Mouse (Mus musculus) yolk sac, embryonic 10.5 days (tissue): Measurements from ENCODE around the gene Dhfr.
A peak's percentile ranks its signal among the peaks of the same experiment; 100 is the strongest.
"Not testable (repeated sequence)": the region's sequence is repeated elsewhere in the genome, so short reads cannot be mapped to it uniquely, and the experiment has no call there.

Source experiments
- DNase-seq: peaks from one replicate; pipeline ENCODE4 v3.0.0-alpha.2; 2017; ENCODE audit warnings: low spot score

The Dhfr gene

DNA sequence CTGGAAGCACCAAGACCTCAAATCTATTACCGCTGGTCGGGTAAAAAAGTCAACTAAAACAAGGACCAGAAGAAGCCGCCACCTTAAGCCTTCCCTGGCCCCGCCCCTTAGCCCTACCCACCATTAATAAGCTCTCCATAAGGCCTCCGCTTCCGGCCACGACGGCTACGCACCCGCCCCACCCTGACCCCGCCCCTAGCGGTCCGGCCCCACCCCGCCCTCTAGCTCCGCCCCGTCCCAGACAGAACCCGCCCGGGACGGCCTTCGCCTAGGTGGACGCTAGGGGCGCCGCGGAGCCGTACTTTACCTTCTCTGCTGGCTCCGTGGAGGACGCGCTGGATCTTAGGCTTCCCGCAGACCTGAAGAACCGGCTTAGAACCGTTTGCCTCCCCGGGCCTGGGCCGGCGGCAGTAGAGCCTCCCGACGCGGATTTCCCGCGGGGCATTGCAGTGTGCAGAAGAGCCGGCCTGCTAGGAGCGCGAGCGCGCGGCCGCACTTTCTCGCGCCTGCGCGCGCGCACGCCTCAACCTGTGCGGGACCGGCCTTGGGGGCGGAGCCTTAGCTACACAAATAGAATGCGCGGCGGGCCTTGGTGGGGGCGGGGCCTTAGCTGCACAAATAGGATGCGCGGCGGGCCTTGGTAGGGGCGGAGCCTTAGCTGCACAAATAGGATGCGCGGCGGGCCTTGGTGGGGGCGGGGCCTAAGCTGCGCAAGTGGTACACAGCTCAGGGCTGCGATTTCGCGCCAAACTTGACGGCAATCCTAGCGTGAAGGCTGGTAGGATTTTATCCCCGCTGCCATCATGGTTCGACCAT lies at the start of gene Dhfr, which contains the start of gene Msh3:
Dhfr (plus strand) TSS at position 271 of the 816 bp plus-strand sequence.
Msh3 (minus strand) TSS at position 548 of the 816 bp plus-strand sequence.
- DNase-seq = peak; percentile 99

DNA sequence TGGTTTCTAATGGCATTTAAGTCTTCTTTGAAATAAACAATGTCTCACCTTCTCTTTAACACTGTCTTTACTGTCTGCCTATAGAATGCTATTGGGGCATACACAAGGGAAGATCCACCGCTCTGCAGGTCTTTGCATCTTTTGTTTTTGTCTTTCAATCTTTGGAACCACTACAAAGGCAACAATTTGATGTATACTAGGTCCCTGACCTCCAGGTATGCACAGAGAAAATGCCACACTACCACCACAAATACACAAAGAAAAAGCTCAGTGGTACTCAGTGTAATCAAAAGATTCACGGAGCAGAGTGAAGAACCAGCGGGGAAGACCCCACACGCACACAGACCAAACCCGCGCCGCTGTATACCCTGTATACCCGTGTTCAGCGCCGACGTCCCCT lies 48.8 kb upstream of the Dhfr start, which contains the start of gene Gm20379:
Gm20379 (plus strand) TSS at position 301 of the 400 bp plus-strand sequence.
- DNase-seq = no peak

DNA sequence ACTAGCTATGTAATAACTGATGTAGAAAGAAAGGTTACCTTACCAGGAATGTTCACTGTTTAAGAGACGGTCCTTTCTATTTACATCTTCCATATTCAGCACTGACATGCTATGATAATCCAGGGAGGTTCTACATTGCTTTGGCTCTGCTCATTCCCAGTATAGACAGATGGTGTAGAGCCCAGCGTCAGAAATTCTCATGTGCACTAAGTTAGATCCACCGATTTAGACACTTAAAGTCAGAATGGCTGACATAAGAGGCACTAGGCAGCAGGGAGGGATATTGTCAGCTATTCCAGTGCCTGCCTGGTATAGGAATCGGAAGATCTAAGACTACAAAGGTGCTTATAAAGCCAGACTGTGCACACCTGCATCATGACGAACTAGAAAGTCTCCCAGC lies 39.9 kb upstream of the Dhfr start:
- DNase-seq = no peak

DNA sequence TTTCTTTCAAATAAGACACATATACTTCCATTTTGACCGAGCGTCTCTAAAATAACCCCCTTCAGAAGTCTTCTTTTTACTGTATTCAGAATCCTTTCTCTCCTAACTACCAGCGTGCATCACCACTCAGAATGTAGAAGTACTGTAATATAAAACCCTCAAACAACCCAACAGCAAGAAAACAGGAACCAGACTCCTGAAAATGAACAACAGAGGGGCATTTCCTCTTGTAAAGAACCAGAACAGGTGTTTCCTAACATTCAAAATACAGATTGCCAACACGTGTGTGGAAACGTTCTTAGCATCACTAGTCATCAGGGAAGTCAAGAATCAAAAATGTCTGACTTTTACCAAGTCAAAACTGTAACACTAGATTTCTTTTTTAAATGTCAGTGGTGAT lies 33.8 kb upstream of the Dhfr start:
- DNase-seq = no peak

DNA sequence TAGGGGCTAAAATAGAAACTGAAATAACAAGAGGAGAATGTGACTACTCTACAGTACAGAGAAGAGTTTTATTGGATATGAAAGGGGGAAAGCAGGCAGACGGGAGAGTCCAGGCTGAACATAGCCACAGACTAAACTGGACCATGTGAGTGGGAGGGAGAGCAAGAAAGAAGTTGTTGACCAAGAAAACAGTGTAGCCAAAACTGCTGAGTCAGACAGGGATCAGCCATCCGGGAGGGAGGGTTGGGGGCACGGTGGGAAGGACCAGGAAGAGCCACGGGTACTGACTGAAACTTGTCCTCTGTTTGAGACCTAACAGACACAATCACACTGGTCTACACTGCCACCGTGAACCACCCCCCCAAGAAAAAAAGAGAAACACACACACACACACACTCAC lies 28.5 kb upstream of the Dhfr start:
- no peak for DNase-seq

DNA sequence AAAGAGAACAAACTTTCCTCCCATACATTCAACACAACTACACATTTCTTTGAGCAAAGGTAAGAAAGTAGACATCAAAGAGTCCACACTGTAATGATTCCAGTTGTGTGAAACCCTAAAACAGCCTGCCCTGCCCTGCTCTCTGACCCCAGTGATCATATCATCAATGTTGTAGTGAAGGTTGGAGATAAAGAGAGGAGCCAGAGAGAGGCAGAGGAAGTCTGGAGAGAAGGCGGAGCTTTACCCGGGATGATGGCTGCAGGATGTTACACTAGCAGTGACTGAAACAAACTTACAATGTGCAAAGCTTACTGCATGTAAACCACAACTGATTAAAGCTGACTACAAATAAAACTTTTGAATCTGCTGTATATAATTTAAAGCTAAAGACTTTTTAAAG lies 26.5 kb upstream of the Dhfr start:
- no peak for DNase-seq

DNA sequence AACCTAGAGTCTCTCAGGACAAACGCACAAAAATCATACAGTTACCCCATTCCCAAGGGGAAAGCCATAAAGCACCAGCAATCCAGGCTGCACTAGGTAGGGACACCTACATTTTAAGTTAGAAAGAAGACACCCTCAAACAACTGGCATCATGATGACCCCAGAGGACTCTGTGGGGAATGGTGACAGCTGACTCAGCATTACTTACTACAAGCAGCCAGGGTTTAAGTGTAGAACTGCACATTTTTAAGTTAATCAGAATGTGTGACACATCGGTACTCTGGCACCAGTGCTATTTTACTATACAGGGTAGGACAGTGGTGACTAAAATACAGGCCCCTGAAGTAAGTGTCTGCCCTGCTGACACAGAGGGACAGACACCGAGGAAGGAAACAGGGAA lies 23.9 kb upstream of the Dhfr start:
- DNase-seq = no peak

DNA sequence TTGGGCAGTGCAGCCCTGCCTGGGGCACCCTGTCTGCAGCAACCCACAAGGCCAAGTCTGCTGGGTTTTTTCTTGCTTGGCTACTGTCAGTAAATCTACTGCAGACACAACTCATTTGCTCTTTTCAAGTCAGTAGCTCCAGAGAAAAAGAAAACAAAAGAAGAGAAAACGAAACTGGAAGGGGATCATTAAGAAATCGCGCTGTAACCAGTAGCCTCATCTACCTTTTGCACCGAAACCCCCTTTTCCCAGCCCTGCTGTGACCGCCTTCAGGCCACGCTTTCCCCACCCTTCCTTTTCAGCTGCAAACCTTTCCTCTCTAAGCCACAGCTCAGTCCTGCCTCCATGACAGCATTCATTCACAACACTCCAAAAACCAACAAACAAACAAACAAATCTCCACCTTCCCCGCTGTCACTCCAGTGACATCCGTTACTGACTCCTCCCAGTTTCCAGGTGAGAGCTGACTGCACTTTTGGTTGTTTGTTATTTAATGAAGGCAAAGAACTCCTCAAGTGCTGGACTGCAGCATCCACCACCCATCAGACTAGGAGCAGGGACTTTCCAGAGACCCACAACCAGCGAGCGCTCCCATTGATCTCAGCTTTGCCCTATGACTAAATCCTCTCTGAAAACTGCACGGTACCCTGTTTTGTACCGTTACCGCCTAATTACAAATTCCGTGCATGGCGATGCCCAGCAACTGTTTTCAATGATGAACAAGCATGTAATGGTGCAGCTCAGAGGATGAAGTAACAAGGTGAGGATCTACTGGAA lies 22.2 kb upstream of the Dhfr start:
- DNase-seq = no peak

DNA sequence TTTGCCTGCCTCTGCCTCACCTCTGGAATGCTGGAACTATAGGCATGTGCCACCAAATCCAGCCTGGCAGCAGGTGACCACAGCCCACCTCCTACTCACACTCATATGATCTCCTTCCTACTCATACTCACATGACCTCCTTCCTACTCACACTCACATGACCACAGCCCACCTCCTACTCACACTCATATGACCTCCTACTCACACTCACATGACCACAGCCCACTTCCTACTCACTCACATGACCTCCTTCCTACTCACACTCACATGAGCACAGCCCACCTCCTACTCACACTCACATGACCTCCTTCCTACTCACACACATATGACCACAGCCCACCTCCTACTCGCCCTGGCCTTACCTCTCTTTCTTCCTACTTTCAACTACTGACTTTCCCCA lies 17.7 kb upstream of the Dhfr start:
- no peak for DNase-seq

DNA sequence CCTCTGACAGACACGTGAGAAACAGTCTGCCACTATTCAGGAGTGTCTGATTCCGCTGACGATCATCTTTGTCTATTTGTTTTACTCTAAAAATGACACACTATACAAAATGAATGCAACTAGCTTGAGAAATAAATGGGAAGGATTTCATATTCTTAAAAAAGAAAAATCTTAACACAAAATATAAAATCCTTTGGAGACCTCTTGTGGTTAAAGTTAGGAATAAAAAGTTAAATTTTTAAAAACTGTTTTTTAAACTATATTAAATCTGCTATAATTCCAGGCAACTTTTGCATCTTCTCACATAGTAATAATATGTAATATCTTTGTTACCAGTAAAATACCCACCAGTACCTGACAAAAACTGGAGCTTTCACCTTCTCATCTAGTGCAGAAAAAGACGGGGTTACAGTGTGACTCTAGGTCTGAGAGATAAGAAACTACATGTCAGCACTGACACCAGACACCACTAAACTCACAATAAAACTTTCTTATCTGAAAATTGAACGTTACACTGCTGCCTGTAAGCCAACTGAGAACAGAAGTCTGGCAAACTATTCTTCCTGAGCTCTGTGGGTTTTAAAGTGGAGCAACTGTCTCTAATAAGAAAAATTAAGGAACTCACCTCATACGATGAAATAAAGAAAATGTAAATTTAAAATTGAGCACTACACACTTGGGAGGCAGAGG lies 16.6 kb upstream of the Dhfr start:
- no peak for DNase-seq

DNA sequence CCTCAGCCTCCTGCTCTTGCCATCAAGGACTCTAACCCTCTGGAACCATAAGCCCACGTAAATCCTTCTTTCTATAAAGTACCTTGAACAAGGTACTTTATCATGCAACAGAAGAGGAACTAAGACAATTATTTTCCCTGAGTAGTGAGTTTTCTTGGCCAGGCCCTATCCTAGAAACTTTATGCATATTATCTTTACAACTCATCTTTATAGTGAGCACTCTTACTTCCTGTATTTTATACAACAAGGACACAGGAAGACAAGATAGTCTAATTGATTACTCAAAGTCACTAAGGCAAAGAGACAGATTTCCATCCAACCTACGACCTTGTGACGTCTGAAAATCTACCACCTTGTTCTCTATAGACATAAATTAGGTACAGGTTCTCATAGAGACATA lies 14.7 kb upstream of the Dhfr start:
- DNase-seq = no peak

DNA sequence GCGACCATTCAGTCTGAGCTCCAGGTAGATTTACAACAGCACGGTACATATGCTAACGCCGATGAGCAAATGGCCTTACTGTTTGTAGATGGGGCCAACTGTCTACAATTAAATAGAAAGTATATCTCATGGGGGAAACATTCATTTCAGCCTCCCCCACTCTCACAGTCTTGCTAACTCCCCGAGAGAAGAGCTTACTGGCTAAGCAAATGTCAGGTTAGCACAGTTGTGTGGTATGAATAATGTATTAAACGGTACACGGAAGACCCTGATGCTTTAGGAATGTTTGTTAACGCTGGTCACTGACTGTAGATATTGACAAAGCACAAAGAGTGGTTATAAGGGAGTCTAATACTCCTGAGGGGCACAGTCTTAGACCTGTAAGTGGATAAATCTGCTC lies 10.5 kb upstream of the Dhfr start:
- DNase-seq = no peak

DNA sequence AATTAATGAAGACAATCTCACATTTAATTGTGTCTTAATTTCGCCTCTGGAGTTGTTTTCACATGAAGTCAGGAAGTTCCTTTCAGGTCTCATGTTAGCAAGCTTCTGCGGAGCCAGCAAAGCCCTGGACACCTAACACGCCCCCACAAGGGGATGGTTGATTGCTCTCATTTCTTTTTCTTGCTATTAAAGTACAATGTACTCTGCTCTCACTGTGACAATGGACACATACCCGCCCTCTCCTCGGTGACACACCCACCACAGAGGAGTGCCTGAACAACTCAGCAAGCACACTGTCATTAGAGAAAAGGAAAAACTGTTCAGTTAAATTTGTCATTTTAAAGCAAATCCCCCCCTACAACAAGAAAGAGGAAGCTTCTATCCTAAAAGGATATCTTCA lies 8.2 kb upstream of the Dhfr start:
- no peak for DNase-seq

DNA sequence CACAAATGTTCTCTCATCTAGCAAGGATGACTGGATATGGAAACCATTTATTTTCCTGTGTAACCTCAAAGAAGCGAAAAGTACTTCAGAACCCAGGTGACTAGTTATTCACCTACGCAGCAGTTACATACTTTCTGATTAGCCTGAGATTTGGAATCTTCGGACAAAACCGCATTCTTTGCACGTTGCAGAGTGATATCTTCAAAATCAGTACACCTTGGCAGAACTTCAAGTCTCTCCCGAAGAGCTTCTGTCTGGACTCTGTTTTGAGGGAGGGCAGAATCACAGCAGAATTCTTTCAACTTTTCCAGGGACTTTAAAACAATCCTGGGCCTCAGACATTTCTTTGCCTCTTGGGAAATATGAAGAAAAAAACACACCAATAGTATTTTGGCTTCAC lies 3.4 kb upstream of the Dhfr start:
- DNase-seq = no peak

DNA sequence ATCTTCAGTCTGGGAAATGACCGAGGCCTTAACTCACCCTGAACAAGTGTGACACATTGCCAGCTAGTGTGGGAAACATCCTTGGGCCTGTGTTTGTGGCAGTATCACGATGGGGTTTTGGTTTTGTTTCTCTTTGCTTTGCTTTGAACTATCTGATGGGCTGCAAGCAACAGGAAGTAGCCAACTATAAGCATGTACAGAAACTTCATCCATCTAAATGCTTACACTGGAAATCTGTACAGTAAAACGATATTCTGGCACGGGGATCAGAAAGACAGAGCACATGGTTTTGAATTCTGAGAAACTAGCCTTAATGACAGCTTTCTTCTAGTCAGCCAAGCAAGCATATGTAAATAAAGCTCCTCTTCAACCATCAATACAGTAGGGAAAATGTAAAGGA lies 570 bp upstream of the Dhfr start:
- DNase-seq = no peak

DNA sequence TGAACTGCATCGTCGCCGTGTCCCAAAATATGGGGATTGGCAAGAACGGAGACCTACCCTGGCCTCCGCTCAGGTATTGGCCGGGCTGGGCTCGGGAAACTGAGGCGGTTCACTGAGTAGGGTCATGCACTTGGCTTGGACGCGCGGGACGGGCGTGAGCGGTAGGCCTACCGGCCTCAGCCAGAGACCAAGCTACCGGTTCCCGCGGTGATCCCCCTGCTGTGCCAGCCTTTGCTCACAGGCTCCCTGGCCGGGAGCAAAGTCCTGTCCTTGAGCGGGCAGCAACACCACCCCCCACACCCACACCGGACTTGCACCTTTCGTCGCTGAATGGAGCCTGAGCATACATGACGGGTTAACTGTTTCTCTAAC lies 732 bp downstream of the Dhfr start:
- DNase-seq = no peak

DNA sequence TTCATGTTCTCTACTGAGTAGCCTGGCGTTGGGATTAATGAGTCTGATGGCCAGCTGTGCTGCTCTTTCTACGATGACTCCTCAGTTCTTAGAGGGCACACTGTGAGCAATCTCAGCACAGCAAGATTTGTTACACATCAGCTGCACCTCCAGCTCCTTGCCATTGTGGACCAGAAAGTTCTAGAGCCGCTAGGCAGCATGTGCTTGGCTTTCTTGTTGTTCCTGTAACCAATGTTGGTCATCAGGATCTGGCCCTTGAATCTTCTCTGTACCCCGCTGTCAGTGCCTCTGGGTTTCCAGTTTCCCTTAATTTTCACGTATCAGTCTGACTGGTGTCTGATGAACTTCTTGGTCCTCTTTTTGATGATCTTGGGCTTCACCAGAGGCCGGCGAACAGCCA lies 1.9 kb downstream of the Dhfr start:
- no peak for DNase-seq

DNA sequence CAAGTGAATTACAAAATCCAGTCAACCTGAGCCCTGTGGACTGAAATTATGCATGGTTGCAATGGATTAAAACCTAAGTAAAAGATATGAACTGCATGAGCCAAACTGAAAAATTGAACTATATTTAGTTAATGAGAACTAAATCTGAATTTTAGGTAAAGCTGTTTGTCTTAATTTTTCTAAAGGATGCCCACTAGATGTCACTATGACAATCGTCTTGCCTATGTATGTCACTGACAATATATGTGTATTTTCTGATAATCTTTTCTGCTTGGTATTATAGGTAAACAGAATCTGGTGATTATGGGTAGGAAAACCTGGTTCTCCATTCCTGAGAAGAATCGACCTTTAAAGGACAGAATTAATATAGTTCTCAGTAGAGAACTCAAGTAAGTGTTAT lies 3.1 kb downstream of the Dhfr start:
- no peak for DNase-seq

DNA sequence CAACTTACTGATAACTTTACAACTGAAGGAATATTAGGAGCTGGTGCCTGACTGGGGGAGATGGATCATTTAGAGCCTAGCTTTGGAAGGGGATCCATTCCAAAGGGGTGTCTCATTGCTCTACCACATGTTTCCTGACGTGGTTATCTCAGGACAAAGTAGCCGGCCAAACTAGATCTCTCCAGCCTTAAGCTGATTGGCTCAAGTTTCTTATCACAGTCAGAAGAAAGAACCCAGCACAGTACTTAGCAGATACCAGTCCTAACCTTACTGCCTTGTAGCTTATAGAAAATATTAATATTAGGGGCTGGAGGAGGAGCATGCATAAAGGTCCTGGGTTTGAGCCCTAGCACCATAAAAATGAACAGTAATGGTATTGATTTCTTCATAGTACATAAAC lies 7.1 kb downstream of the Dhfr start:
- DNase-seq = no peak

DNA sequence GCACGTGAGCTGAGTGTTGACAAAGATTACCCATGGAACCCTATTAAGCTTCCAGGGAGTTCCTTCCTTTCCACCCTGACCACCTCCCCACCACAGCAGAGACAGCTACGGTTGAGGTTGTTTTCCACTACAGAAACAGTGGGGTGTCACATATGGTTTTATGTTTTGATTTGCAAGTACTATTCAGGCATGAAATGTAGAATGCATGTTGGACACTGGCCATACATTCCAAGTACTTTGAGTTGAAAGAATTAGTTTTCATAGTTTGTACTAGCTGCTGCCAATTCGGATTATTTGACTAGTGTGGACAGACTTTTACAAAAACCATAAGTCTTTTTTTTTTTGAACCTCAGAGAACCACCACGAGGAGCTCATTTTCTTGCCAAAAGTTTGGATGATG lies 10.8 kb downstream of the Dhfr start:
- DNase-seq = no peak

DNA sequence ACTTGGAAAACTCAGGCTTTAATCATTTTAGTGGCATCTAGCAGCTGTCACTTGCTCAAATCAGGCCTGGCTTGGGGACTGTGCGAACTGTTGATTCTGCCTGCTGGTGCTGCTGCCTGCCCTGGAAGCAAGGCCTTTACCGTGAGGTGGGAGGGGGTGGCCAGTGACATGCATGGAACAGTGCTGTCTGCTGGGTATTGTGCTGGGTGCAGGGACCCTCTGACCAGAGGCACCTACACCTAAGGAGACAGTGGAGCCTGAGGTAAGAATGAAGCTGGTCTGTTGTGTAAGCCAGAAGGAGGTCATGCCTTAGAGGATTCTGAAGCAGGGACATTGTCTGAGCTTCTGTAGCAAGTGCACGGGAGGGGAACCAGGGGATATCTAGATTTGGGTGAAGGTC lies 16.3 kb downstream of the Dhfr start:
- no peak for DNase-seq

DNA sequence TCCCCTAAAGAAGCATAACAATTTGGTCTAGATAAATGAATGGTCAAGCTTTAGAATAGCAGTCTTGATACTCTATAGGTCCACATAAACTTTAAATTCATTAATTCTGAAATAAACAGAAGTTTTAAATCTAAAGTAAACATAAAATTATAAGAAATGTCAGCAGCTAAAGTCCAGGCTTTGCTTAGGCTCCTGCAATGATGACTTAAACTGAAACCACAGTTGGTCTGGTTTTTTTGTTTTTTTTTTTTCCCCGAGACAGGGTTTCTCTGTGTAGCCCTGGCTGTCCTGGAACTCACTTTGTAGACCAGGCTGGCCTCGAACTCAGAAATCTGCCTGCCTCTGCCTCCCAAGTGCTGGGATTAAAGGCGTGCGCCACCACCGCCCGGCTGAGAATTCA lies 16.9 kb downstream of the Dhfr start:
- DNase-seq = not testable (repeated sequence)

DNA sequence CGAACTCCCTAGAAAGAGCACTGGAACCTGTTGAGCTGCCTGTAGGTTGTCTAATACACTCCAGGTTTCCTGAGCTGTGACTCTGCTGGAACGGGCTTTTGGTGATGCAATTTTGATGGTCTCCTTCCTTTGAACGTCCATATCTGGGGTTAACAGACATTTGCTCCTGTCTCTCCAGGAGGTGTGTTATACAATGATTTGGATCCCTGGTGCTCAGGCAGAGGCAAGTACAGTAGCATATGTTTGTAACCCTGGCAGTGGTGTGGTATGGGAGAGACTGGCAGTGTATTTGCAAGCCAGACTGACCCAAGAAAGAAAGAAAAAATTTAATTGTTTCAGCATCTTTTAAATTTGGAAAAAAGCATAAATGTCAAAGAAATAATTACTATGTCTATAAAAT lies 32.8 kb downstream of the Dhfr start:
- DNase-seq = no peak
